In the genomic region with DNA sequence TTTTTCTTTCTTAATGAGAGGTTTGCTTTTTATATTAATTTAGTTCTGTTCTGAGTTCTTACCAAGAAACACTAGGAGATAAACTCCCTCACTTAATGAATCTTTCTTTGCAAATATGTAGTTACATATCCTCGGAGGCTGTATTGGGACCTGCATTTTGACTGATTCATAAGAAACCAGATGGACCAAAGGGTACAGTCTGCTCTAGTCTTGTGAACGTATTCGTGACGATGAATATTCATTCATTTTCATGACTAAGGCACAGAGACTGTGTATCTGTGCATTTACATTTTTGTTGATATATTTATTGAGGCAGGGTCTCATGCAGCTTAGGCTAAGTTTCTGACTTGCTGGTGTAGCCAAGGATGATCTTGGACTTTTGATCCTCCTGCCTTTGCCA, we compare ENCODE assay signal across 21 mouse cellular contexts.
"Had no signal": no experiment of that assay in that cellular context is flagged by ENCODE, and none has a peak within 500 bp of the region (broad histone marks: within the 10 kb centered on the region; RNA-seq: fewer than 3 reads in every experiment).

No protein-coding gene starts in this region.

- H3K4me3 ChIP-seq: lung, embryonic 15.5 days; midbrain, embryonic 10.5 days; midbrain, embryonic 12.5 days; myocyte; neural tube, embryonic 13.5 days; neural tube, embryonic 15.5 days had no signal

- H3K27me3 ChIP-seq: lung, embryonic 15.5 days; midbrain, embryonic 12.5 days; neural tube, embryonic 13.5 days; neural tube, embryonic 15.5 days had no signal

- H3K4me2 ChIP-seq: lung, embryonic 15.5 days; midbrain, embryonic 12.5 days; neural tube, embryonic 13.5 days; neural tube, embryonic 15.5 days had no signal

- DNase-seq: liver, postnatal 0 days; lung, adult 2 months; lung, postnatal 14 days; lung, postnatal 36 days; midbrain, embryonic 14.5 days; retina, postnatal 1 day; right cerebral cortex, adult 18-20 months; right cerebral cortex, postnatal 25 days; right cerebral cortex, postnatal 4 days; spleen, adult 18-20 months; thymus, adult 18-20 months; thymus, postnatal 14 days; thymus, postnatal 36 days had no signal

- H3K9me3 ChIP-seq: lung, embryonic 15.5 days; midbrain, embryonic 12.5 days; neural tube, embryonic 13.5 days had no signal

- ATAC-seq: liver, postnatal 0 days; lung, postnatal 0 days; midbrain, embryonic 16.5 days had no signal

- H3K4me1 ChIP-seq: lung, embryonic 15.5 days; midbrain, embryonic 10.5 days; midbrain, embryonic 12.5 days; neural tube, embryonic 13.5 days; neural tube, embryonic 15.5 days had no signal

- H3K27ac ChIP-seq: lung, embryonic 15.5 days; midbrain, embryonic 10.5 days; midbrain, embryonic 12.5 days; neural tube, embryonic 13.5 days; neural tube, embryonic 15.5 days had no signal

- H3K9ac ChIP-seq: liver, postnatal 0 days; lung, embryonic 15.5 days; midbrain, embryonic 12.5 days; neural tube, embryonic 13.5 days; neural tube, embryonic 15.5 days had no signal
